Mouse (Mus musculus) megakaryocyte, adult 5-6 weeks (primary cell): ENCODE data around the gene Mrgpra4. TPM values are rescaled to one million over a fixed set of nuclear protein-coding genes. Genes with fewer than 3 reads are reported as not detected.

ENCODE experiments used
- ATAC-seq: 2 replicates; pipeline ENCODE4 v1.8.0; 2016; ENCODE audit warnings: mild to moderate bottlenecking, inconsistent platforms; ENCODE audit not compliant: poor library complexity, severe bottlenecking
- total RNA-seq, 2 experiments: library from RNA; stranded (forward) in 1 of 2; stranded (reverse) in 1 of 2; fragments of 153-499, 151-499 nt in 1 of 2; fragments of 221-1000, 200-1000 nt in 1 of 2; gene quantifications; 2 replicates each; pipeline versions ENCODE4 v1.2.3 to v1.2.4; 2015 to 2017

Mrgpra4 gene
- total RNA-seq (2015) (not detected in 2 replicates), total RNA-seq (2017) (not detected in 2 replicates)

DNA sequence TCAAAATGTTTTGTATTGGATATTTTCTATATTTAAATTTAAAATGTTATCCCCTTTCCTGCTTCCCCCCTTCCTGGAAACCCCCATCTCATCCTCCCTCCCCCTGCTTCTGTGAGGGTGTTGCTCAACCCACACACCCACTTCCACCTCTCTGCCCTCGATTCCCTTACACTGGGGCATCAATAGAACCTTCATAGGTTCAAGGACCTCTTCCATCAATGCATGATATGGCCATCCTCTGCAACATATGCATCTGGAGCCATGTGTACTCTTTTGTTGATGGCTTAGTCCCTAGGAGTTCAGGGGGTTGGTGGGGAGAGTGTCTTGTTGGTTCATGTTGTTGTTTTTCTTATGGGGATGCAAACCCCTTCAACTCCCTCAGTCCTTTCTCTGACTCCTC is at the start of gene Mrgpra4:
TSS of gene Mrgpra4 (minus strand) at position 101 of the 400 bp plus-strand sequence.
- ATAC-seq = no peak

GRCm38 (mm10) chr7:48027497-48027896 is 45.6 kb upstream of the Mrgpra4 start, which contains the start of gene Mrgprx1:
Gene Mrgprx1 (minus strand): TSS chr7:48027597.
- ATAC-seq = no peak

DNA sequence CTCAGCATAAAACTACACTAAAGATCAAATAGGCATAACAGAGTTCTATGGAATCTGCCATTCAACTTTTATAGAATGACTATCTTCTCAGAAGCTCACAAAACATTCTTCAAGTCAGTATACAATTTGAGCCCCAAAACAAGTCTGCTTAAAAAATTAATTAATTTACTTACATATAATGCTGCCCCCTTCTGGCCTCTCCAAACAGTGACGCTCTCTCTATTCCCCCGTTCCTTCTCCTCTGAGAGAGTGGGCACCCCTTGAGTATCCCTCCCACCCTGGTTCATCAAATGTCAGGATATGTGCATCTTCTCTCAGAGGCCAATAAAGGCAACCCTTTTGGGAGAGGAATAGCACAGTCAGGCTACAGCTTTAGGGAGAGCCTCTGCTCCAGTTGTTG is 36.0 kb upstream of the Mrgpra4 start:
- ATAC-seq = no peak

DNA sequence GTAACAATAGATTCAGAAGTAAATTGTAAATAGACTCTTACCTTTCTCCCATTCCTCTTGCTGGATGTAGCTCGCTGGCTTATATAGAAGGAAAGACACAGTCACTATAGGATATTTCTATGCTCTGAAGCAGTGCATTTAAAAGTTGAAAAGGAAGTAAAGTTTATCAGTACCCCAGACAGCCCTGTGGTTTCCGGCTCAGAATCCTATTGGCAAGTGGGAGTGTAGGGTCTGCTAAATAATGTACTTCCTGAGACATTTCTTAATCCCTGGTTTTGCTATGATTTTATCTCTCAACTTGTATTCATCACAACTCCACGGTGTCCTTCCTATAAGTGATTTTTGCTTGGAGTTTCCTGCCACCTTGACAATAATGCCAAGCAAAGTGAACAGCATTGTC is 13.8 kb upstream of the Mrgpra4 start:
- no peak for ATAC-seq

- ATAC-seq = peak; percentile 38; the same call in 1 of the 2 replicates
Measured at GRCm38 (mm10) chr7:47986752-47987151, 4.9 kb upstream of the Mrgpra4 start.

Other genes with a start within 250 kb of the Mrgpra4 start
- gene Mrgprx1, start 45.5 kb upstream of the Mrgpra4 start, total RNA-seq (2015) = not detected in 2 replicates
- gene Mrgprx1, start 45.5 kb upstream of the Mrgpra4 start, total RNA-seq (2017) = not detected in 2 replicates
- gene Mrgprb5, start 186.9 kb upstream of the Mrgpra4 start, total RNA-seq (2015) = not detected in 2 replicates
- gene Mrgprb5, start 186.9 kb upstream of the Mrgpra4 start, total RNA-seq (2017) = not detected in 2 replicates
- gene Mrgprb4, start 217.2 kb upstream of the Mrgpra4 start, total RNA-seq (2015) = not detected in 2 replicates
- gene Mrgprb4, start 217.2 kb upstream of the Mrgpra4 start, total RNA-seq (2017) = not detected in 2 replicates